Mouse (Mus musculus) neural tube, embryonic 12.5 days (tissue): ENCODE results near the gene Tmem273. TPM values are rescaled to one million over a fixed set of nuclear protein-coding genes. Genes with fewer than 3 reads are reported as not detected.
A peak's percentile ranks its signal among the peaks of the same experiment; 100 is the strongest.

ENCODE experiments used
- ATAC-seq: fragments of 200-750 bp; cut with Nextera tagmentation; 2 replicates; pipeline ENCODE4 v1.8.0; 2017; ENCODE audit warnings: low read depth, mild to moderate bottlenecking, moderate TSS enrichment, moderate library complexity; ENCODE audit not compliant: low FRiP score
- H3K27ac ChIP-seq: fragments of 300-500 bp; sonication (generic); 2 replicates; pipeline ENCODE4 v1.5.1; 2016
- H3K27me3 ChIP-seq: fragments of 300-500 bp; sonication (generic); replicated peaks from 2 replicates; pipeline ENCODE4 v1.6.1; 2016; ENCODE audit warnings: mild to moderate bottlenecking
- H3K36me3 ChIP-seq: fragments of 300-500 bp; sonication (generic); 2 replicates; pipeline ENCODE4 v1.6.1; 2016; ENCODE audit warnings: mild to moderate bottlenecking
- H3K4me1 ChIP-seq: fragments of 300-500 bp; sonication (generic); 2 replicates; pipeline ENCODE4 v1.6.1; 2016
- H3K4me2 ChIP-seq: fragments of 300-500 bp; sonication (generic); replicated peaks from 2 replicates; pipeline ENCODE4 v1.6.1; 2016; ENCODE audit warnings: mild to moderate bottlenecking
- H3K4me3 ChIP-seq: fragments of 300-500 bp; sonication (generic); 2 replicates; pipeline ENCODE4 v1.5.1; 2016
- H3K9ac ChIP-seq: fragments of 300-500 bp; sonication (generic); 2 replicates; pipeline ENCODE4 v1.6.1; 2016; ENCODE audit warnings: mild to moderate bottlenecking
- H3K9me3 ChIP-seq: fragments of 300-500 bp; sonication (generic); 2 replicates; pipeline ENCODE4 v1.6.1; 2016; ENCODE audit warnings: mild to moderate bottlenecking
- WGBS: fragments of 180-500 bp; shearing (Covaris S2); methylation state at CpG from one replicate; pipeline ENCODE4 v1.1.7; 2016; 5-methylcytosine and 5-hydroxymethylcytosine counted together
- polyA plus RNA-seq: library from polyadenylated mRNA; unstranded; fragments of >200 nt; fragmentation: Nextera tagmentation; extraction: Ambion mirVana; gene quantifications from 2 replicates; pipeline ENCODE4 v1.2.1, GENCODE M21; 2016

Gene Tmem273
- polyA plus RNA-seq, 1 experiment from 2014 or later, result 0.74 TPM

DNA sequence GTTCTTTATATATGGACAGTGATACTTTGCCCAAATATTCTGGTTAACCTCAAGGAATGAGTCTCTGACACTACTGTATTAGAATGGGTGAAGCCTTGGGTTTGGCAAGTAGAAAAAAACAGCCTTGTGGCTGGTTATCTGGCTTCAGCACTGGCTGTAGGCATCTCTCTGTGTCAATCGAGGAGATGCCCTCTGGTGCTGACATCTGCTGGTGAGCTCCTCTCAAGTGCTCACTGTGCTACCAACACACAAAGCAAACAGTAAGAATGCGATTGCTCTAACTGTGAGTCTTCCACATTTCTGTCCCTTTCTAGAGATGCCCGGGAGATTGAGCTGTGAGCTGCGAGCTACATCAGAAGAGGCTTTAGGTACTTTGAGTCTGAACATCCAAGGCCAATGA, 30.8 kb downstream of the Tmem273 start:
- no peak overlapping the region for H3K4me2 ChIP-seq
- H3K9me3 ChIP-seq, result no peaks in the 10 kb centered on the region
- no peaks in the 10 kb centered on the region for H3K27me3 ChIP-seq
- H3K4me3 ChIP-seq, result no peak overlapping the region
- no peaks in the 10 kb centered on the region for H3K36me3 ChIP-seq
- no peak overlapping the region for H3K9ac ChIP-seq
- no peaks in the 10 kb centered on the region for H3K4me1 ChIP-seq
- H3K27ac ChIP-seq, result no peak overlapping the region
- WGBS, result 77% methylated on average over 4 of the region's 4 CpGs
- ATAC-seq, result no peak

DNA sequence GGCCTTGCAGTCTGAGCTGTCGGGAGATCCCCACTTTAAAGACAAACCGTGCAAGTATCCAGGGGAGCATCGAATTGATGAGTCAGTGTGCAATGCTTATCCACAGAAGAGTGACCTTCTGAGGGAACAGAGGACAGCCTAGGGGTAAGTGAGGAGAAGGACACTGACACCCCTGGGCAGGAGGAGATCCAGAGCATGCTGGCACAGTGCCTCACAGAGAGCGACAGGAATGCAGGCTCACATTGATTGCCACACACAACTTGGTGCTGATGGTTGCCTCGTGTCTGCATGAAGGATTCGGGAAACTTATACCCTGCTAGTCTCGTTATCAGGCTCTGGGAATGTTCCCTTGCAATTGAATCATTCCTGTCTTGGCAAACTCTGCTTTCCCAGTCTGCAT, 31.5 kb downstream of the Tmem273 start:
- H3K4me2 ChIP-seq, result no peak overlapping the region
- H3K4me3 ChIP-seq, result no peak overlapping the region
- no peak overlapping the region for H3K27ac ChIP-seq
- no peak overlapping the region for H3K9ac ChIP-seq
- H3K9me3 ChIP-seq, result no peaks in the 10 kb centered on the region
- no peak for ATAC-seq
- H3K36me3 ChIP-seq, result no peaks in the 10 kb centered on the region
- no peaks in the 10 kb centered on the region for H3K4me1 ChIP-seq
- no peaks in the 10 kb centered on the region for H3K27me3 ChIP-seq
- 80% methylated on average over 7 of the region's 7 CpGs for WGBS

DNA sequence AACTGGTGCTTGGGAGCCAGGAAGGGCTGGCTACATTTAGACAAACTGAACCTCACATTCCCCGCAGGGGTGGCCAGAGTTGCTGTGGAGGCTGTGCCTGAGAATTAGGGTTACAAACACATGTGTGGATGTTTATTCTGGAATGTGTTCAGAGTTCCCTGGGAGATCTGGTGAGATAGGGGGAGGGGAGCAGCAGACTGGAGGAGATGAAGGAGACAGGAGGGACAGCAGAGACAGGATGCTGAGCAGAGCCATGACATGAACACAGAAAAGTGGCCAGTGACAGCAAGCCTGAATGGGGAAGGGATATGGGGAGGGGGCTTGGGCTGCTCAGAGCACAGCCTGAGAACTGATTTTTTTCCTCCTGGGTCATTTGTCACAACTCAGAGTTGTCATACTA, 33.5 kb downstream of the Tmem273 start:
- no peak for ATAC-seq
- Histone ChIP-seq H3K9me3 (no peaks in the 10 kb centered on the region), H3K9ac (no peak overlapping the region), H3K27me3 (no peaks in the 10 kb centered on the region), H3K4me1 (0 out of 2 replicates have a peak, but pooled peaks cover 2% of the 10 kb centered on the region), H3K36me3 (no peaks in the 10 kb centered on the region), H3K4me2 (no peak overlapping the region), H3K4me3 (no peak overlapping the region), H3K27ac (no peak overlapping the region)
- 76% methylated on average over 1 of the region's 1 CpGs for WGBS

DNA sequence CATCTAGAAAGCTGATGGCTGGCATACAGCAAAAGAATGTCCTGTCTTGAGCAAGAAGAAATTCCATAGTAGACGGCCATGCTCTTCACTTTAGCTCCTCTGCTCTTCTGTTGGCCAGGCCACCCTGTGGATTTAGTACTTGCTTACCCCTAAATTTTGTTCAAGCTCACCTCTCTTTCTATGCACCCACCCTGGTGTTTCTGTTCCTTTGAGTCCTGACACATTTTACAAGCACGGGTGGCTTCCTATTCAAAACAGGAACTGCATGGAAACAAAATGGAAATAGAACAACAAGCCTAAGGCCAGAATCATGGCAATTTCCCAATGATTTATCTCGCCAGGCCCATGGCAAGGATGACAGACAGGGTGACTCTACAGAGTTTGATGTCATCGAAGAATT, 37.0 kb downstream of the Tmem273 start:
- H3K27ac ChIP-seq, result no peak overlapping the region
- H3K9me3 ChIP-seq, result no peaks in the 10 kb centered on the region
- WGBS, result 86% methylated on average over 4 of the region's 4 CpGs
- H3K4me1 ChIP-seq, result peaks cover 13% of the 10 kb centered on the region
- ATAC-seq, result no peak
- H3K27me3 ChIP-seq, result no peaks in the 10 kb centered on the region
- H3K36me3 ChIP-seq, result no peaks in the 10 kb centered on the region
- H3K4me2 ChIP-seq, result no peak overlapping the region
- H3K9ac ChIP-seq, result no peak overlapping the region
- no peak overlapping the region for H3K4me3 ChIP-seq

DNA sequence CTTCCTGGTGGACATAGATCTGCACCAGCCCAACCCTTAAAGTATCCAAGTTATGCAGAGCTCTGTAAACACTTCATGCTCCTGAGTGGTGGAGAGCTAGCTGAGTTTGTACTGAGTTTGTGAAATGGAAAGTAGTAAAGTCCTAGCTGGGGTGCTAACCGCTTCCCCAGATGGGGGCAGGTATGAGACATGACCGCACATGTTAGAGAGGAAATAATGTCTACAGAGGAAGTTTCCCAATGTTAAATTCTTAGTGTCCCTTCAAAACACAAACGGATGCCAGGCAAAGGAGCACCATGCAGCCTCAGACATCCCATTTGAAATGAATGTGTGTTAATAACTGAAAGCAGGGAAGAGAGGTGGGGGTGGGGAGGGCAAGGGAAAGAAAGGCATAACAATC, 38.1 kb downstream of the Tmem273 start:
- ATAC-seq, result no peak
- Histone ChIP-seq H3K36me3 (no peaks in the 10 kb centered on the region), H3K9me3 (no peaks in the 10 kb centered on the region), H3K9ac (no peak overlapping the region), H3K4me3 (no peak overlapping the region), H3K4me1 (peaks cover 13% of the 10 kb centered on the region), H3K4me2 (no peak overlapping the region), H3K27ac (no peak overlapping the region), H3K27me3 (no peaks in the 10 kb centered on the region)
- 87% methylated on average over 3 of the region's 3 CpGs for WGBS

DNA sequence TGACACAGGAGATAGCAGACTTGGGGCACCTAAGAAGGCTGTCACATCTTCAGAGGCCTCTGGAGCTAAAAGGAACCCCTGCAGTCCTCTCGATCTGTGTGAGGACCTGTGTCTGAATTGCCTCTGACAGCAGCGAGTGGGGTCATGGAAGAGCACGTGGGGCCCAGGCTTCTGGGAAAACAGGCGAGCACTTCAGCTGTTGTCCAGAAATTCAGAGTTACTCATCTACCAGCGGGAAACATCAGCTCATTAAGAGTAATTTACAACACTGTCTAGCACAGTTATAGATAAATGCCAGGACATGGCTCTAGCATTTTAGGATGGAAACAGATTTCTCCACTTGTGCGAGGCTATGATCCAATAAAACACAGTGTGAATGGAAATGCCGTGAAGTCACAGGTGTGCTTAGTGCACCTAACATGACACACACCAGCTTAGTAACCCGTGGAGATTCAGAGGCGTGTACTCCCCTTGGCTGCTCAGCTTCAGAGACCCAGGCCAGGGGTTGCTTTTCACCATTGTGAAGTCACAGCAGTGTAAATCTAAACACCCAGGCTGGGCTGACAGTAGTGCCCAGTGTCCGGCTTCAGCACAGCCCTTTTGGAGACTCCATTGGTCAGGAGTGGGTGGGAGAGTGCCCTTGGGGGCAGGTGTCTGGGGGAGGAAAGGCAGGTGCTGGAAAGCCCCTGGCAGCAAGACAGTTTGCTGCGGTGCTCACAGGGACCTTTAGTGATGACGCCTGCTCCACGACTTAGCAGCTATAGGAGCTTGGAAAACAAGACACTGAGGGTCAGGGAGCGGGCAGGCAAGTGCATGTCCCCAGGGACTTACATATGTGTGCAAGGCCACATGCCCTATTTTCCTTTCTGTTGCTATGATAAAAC, 38.7 kb downstream of the Tmem273 start:
- WGBS, result 50% methylated on average over 14 of the region's 14 CpGs

DNA sequence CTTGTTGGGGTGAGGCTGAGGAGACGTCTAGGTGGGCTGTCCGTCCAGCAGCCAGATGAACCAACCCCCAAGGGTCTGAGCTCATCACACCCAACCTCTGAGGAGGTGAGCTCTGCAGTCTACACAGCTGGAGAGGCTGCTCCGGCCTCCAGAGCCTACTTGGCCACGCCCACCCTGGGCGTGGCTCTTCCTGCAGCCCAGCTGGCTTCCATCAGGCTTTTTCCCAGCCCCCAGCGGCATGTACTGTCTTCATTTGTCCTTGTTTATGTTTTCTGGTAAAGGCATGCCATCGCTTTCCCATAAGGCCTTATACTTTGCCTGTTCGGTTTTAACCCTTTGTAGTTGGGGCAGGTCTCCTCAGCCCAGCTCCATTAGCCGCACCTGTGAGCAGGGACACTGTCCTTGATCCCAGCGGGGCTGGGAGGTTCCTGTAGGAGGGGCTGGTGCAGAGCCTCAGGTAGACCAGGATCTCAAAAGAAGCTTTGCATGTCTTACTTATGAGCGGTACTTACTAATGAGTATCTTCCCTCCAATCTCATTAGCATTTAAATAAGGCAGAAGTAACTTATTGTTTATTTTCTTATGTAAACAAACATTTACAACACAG, 39.8 kb downstream of the Tmem273 start:
- Histone ChIP-seq H3K9me3 (no peaks in the 10 kb centered on the region), H3K4me1 (peaks cover 13% of the 10 kb centered on the region), H3K4me3 (no peak overlapping the region), H3K9ac (no peak overlapping the region), H3K27me3 (no peaks in the 10 kb centered on the region), H3K36me3 (no peaks in the 10 kb centered on the region), H3K4me2 (peak overlapping the region; percentile 42), H3K27ac (no peak overlapping the region)
- peak; percentile 85 for ATAC-seq
- 6% methylated on average over 11 of the region's 11 CpGs for WGBS

More for the DNA sequence above, 38.7 kb downstream of the Tmem273 start:
- Histone ChIP-seq H3K4me2 (no peak overlapping the region), H3K4me1 (peaks cover 13% of the 10 kb centered on the region), H3K4me3 (no peak overlapping the region), H3K9ac (no peak overlapping the region), H3K27me3 (no peaks in the 10 kb centered on the region), H3K9me3 (no peaks in the 10 kb centered on the region), H3K27ac (no peak overlapping the region), H3K36me3 (no peaks in the 10 kb centered on the region)
- no peak for ATAC-seq

DNA sequence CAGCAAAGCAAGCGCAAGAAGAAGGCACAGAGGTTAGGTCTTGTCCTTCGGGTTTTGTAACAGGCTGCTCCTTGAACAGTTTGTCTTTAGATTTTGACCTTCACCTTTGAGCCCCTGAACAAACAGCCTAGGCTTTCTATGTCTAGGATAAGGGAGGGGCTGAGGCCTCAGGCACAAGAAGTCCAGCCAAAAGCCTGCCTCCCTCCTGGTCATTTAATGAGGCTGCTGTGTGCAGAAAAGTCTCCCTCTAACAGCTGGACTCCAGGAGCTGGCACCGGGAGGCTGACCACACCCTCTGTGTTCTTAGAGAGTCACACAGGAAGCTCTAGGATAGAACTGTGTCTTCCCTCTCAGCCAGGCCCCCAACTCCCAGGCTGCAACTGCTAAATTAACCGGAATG, 41.4 kb downstream of the Tmem273 start:
- Histone ChIP-seq H3K4me1 (peaks cover 13% of the 10 kb centered on the region), H3K27ac (no peak overlapping the region), H3K4me3 (no peak overlapping the region), H3K4me2 (no peak overlapping the region), H3K36me3 (no peaks in the 10 kb centered on the region), H3K27me3 (no peaks in the 10 kb centered on the region), H3K9ac (no peak overlapping the region), H3K9me3 (no peaks in the 10 kb centered on the region)
- 73% methylated on average over 4 of the region's 4 CpGs for WGBS
- no peak for ATAC-seq

DNA sequence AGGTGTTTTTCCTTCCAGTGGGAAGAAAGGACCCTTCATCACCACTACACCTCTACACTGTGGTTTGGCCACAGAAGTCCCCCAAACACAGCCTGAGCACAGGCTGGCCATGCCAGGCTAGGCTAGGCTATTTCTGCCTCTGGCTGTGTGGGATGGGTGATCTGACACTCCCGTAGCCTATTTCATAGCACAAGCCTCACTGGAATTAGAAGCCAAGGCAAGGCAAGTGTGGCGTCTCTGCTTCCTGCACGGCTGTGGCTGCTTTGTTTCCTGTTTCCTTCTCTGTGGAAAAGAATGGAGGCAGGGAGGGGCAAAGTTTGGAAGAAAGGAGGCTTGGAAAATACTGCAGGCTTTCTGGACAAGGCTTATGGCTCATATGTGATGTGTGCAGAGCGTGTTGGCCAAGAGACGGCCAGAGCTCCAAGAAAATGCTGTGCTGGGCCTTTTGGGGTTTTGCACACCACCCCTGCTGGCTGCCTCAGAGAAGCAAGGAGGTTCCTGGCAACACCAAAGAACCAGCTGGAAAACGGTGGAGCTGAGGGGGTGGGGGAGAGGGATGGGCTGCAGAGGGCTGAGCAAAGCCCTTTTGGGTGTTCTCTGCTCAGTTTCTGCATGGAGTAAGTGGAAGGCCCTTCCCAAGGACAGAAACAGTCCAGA, 42.4 kb downstream of the Tmem273 start:
- no peak overlapping the region for H3K9ac ChIP-seq
- H3K27me3 ChIP-seq, result no peaks in the 10 kb centered on the region
- ATAC-seq, result no peak
- 59% methylated on average over 6 of the region's 6 CpGs for WGBS
- no peak overlapping the region for H3K4me2 ChIP-seq
- no peak overlapping the region for H3K4me3 ChIP-seq
- H3K27ac ChIP-seq, result no peak overlapping the region
- H3K36me3 ChIP-seq, result no peaks in the 10 kb centered on the region
- peaks cover 13% of the 10 kb centered on the region for H3K4me1 ChIP-seq
- no peaks in the 10 kb centered on the region for H3K9me3 ChIP-seq

DNA sequence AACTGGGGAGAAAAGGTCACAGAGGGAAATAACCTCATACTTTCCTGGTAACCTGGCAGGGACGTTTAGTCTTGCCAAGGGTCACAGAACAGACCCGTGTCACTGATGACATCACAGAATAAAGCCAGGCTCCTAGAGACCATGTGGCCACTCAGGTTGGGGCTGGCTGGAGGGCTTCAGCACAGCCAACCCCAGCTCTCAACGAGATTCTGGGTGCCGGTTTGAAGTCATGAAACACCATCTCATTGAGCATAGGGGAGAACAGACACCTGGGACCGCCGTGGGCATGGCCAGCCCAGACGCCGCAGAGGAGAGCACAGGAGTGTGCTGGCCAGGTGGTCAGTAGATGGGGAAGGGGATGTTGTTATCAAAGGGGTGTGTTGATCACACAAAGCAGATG, 48.1 kb downstream of the Tmem273 start, which contains the start of gene Fam170b:
Gene Fam170b (plus strand): TSS at position 116 of the 400 bp plus-strand sequence.
- Histone ChIP-seq H3K27ac (no peak within 1 kb of the TSS), H3K36me3 (no peaks in the 10 kb centered on the region), H3K4me1 (no peaks in the 10 kb centered on the region), H3K4me3 (no peak within 1 kb of the TSS), H3K27me3 (no peaks in the 10 kb centered on the region), H3K9me3 (peaks cover 3% of the 10 kb centered on the region; the same call in 1 of the 2 replicates), H3K4me2 (no peak within 1 kb of the TSS), H3K9ac (no peak within 1 kb of the TSS)
- WGBS, result 84% methylated on average over 8 of the region's 8 CpGs
- no peak for ATAC-seq

DNA sequence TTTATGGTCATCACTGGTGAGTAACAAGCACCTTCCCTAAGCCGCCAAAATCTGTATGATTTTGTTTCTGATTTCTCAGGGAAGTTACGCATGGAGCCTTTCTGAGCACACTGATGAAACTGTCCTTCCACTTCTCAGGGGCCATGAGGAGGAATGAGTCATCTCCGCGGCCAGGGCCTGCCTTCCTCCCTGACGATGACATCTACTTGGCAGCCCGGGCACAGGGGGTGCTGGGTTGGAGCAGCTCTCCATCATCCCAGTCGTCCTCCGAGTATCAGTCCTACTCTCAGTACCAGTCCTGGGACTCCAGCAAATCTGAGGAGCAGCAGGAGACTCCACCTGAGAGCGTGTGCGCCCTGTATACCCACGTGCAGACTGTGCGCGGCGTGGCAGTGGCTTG, 49.4 kb downstream of the Tmem273 start:
- Histone ChIP-seq H3K4me3 (no peak overlapping the region), H3K4me1 (no peaks in the 10 kb centered on the region), H3K4me2 (no peak overlapping the region), H3K27ac (no peak overlapping the region), H3K9ac (no peak overlapping the region), H3K27me3 (no peaks in the 10 kb centered on the region), H3K36me3 (no peaks in the 10 kb centered on the region), H3K9me3 (peaks cover 3% of the 10 kb centered on the region; the same call in 1 of the 2 replicates)
- WGBS, result 90% methylated on average over 14 of the region's 14 CpGs
- ATAC-seq, result no peak

DNA sequence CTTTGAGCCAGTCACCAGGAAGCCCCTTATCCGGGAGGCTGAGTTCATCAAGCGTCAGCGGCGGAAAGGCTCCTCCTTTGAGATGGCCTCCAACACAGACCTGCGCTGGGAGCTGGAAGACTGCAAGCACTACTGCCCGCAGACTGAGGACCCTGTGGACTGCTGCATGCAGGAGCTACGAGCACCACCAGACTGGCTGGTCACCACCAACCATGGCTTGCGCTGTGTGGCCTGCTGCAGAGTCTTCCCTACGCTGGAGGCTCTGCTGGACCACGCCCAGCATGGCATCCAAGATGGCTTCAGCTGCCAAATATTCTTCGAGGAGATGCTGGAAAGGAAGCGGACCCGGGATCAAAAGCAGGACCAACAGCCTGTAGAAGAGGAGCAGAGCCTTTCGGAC, 49.8 kb downstream of the Tmem273 start:
- Histone ChIP-seq H3K36me3 (no peaks in the 10 kb centered on the region), H3K4me3 (no peak overlapping the region), H3K9me3 (peaks cover 3% of the 10 kb centered on the region; the same call in 1 of the 2 replicates), H3K4me2 (no peak overlapping the region), H3K9ac (no peak overlapping the region), H3K27me3 (no peaks in the 10 kb centered on the region), H3K27ac (no peak overlapping the region), H3K4me1 (no peaks in the 10 kb centered on the region)
- no peak for ATAC-seq
- 93% methylated on average over 14 of the region's 14 CpGs for WGBS
